Mouse (Mus musculus) midbrain, postnatal 0 days (tissue): ENCODE measurements around the gene Cant1. TPM values are rescaled to one million over a fixed set of nuclear protein-coding genes. Genes with fewer than 3 reads are reported as not detected.
A peak's percentile ranks its signal among the peaks of the same experiment; 100 is the strongest.

Source experiments
- ATAC-seq: fragments of 200-750 bp; cut with Nextera tagmentation; 2 replicates; pipeline ENCODE4 v1.8.0; 2017; ENCODE audit warnings: moderate number of reproducible peaks, mild to moderate bottlenecking, moderate TSS enrichment, moderate library complexity; ENCODE audit not compliant: low FRiP score
- DNase-seq: peaks from one replicate; pipeline ENCODE4 v3.0.0-alpha.2; 2015; ENCODE audit warnings: low spot score
- H3K27ac ChIP-seq: fragments of 300-500 bp; sonication (generic); 2 replicates; pipeline ENCODE4 v1.5.1; 2014; ENCODE audit warnings: low read depth, mild to moderate bottlenecking, low read length, mixed read lengths
- H3K27me3 ChIP-seq: fragments of 300-500 bp; sonication (generic); 2 replicates; pipeline ENCODE4 v1.6.1; 2014; ENCODE audit warnings: low read length, control low read depth, mixed read lengths; ENCODE audit not compliant: insufficient read depth
- H3K36me3 ChIP-seq: fragments of 300-500 bp; sonication (generic); 2 replicates; pipeline ENCODE4 v1.6.1; 2014; ENCODE audit warnings: low read length, control low read depth, mixed read lengths; ENCODE audit not compliant: insufficient read depth
- H3K4me1 ChIP-seq: fragments of 300-500 bp; sonication (generic); 2 replicates; pipeline ENCODE4 v1.6.1; 2014; ENCODE audit warnings: mild to moderate bottlenecking, control low read depth, antibody characterized with exemption, low read length, mixed read lengths; ENCODE audit not compliant: insufficient read depth
- H3K4me2 ChIP-seq: fragments of 300-500 bp; sonication (generic); 2 replicates; pipeline ENCODE4 v1.6.1; 2014; ENCODE audit warnings: low read depth, mild to moderate bottlenecking, low read length, mixed read lengths; ENCODE audit not compliant: poor library complexity, severe bottlenecking
- H3K4me3 ChIP-seq: fragments of 300-500 bp; sonication (generic); 2 replicates; pipeline ENCODE4 v1.5.1; 2014; ENCODE audit warnings: low read depth, mild to moderate bottlenecking, low read length, moderate library complexity
- H3K9ac ChIP-seq: fragments of 300-500 bp; sonication (generic); replicated peaks from 2 replicates; pipeline ENCODE4 v1.6.1; 2014; ENCODE audit warnings: mild to moderate bottlenecking, low read length, moderate library complexity, mixed read lengths; ENCODE audit not compliant: poor library complexity, severe bottlenecking
- H3K9me3 ChIP-seq: fragments of 300-500 bp; sonication (generic); 2 replicates; pipeline ENCODE4 v1.6.1; 2016; ENCODE audit warnings: low read length, control low read depth
- CTCF ChIP-seq: IDR thresholded peaks from 2 replicates; pipeline ENCODE4 v1.5.1; 2016; ENCODE audit warnings: antibody characterized with exemption, mild to moderate bottlenecking
- WGBS: fragments of 180-500 bp; shearing (Covaris S2); extraction: QIAGEN DNeasy Blood & Tissue Kit; methylation state at CpG from one replicate; pipeline ENCODE4 v1.1.7; 2014; 5-methylcytosine and 5-hydroxymethylcytosine counted together
- polyA plus RNA-seq: library from polyadenylated mRNA; unstranded; fragments of >200 nt; fragmentation: Nextera tagmentation; extraction: Ambion mirVana; gene quantifications from 2 replicates; pipeline ENCODE4 v1.2.1, GENCODE M21; 2015
- total RNA-seq: library from RNA; depleted of rRNA; stranded (reverse); fragments of >200 nt; gene quantifications from 2 replicates; pipeline ENCODE4 v1.2.3, GENCODE M21; 2014

Gene Cant1
- total and polyA plus RNA-seq, 2 experiments from 2014 or later = 30.0 to 51.5 TPM

GRCm38 (mm10) chr11:118445843-118446242, 27.0 kb upstream of the Cant1 start:
- 14% methylated on average over 3 of the region's 3 CpGs for WGBS
- 0 out of 2 replicates have a peak, but pooled peaks cover 5% of the 10 kb centered on the region for H3K27me3 ChIP-seq
- DNase-seq (peak; percentile 85), ATAC-seq (peak; percentile 48)
- peak; percentile 99 for TF ChIP-seq CTCF
- no peak overlapping the region for H3K4me2 ChIP-seq
- no peaks in the 10 kb centered on the region for H3K9me3 ChIP-seq
- no peak overlapping the region for H3K4me3 ChIP-seq
- H3K27ac ChIP-seq = no peak overlapping the region
- no peaks in the 10 kb centered on the region for H3K36me3 ChIP-seq
- no peak overlapping the region for H3K9ac ChIP-seq
- H3K4me1 ChIP-seq = no peaks in the 10 kb centered on the region

GRCm38 (mm10) chr11:118443201-118443970, 24.5 kb upstream of the Cant1 start:
- Histone ChIP-seq H3K36me3 (no peaks in the 10 kb centered on the region), H3K27ac (no peak overlapping the region), H3K4me1 (no peaks in the 10 kb centered on the region; the same call in 1 of the 2 replicates), H3K4me3 (no peak overlapping the region), H3K9me3 (no peaks in the 10 kb centered on the region), H3K27me3 (0 out of 2 replicates have a peak, but pooled peaks cover 5% of the 10 kb centered on the region), H3K4me2 (no peak overlapping the region), H3K9ac (no peak overlapping the region)
- WGBS = 36% methylated on average over 11 of the region's 11 CpGs
- DNase-seq (peak; percentile 71), ATAC-seq (no peak)
- peak; percentile 86 for TF ChIP-seq CTCF

- Histone ChIP-seq H3K9me3 (no peaks in the 10 kb centered on the region), H3K27ac (no peak overlapping the region), H3K4me3 (no peak overlapping the region), H3K27me3 (0 out of 2 replicates have a peak, but pooled peaks cover 5% of the 10 kb centered on the region), H3K4me2 (no peak overlapping the region), H3K4me1 (no peaks in the 10 kb centered on the region; the same call in 1 of the 2 replicates), H3K9ac (no peak overlapping the region), H3K36me3 (no peaks in the 10 kb centered on the region)
- DNase-seq (no peak), ATAC-seq (no peak)
- 59% methylated on average over 13 of the region's 13 CpGs for WGBS
- no peak for TF ChIP-seq CTCF
Measured at GRCm38 (mm10) chr11:118442691-118443090, 23.8 kb upstream of the Cant1 start.

- Histone ChIP-seq H3K4me1 (no peaks in the 10 kb centered on the region; the same call in 1 of the 2 replicates), H3K4me2 (no peak overlapping the region), H3K9ac (no peak overlapping the region), H3K4me3 (no peak overlapping the region), H3K27me3 (no peaks in the 10 kb centered on the region), H3K9me3 (no peaks in the 10 kb centered on the region), H3K27ac (peak overlapping the region; percentile 38; the same call in 1 of the 2 replicates), H3K36me3 (no peaks in the 10 kb centered on the region)
- ATAC-seq = peak; percentile 21; the same call in 1 of the 2 replicates
- 17% methylated on average over 11 of the region's 11 CpGs for WGBS
- DNase-seq = peak; percentile 62
- TF ChIP-seq CTCF = no peak
Measured at GRCm38 (mm10) chr11:118438665-118439414, 20.0 kb upstream of the Cant1 start.

GRCm38 (mm10) chr11:118436471-118436935, 17.6 kb upstream of the Cant1 start:
- Histone ChIP-seq H3K27ac (no peak overlapping the region), H3K4me3 (no peak overlapping the region), H3K9ac (no peak overlapping the region), H3K4me1 (no peaks in the 10 kb centered on the region; the same call in 1 of the 2 replicates), H3K27me3 (no peaks in the 10 kb centered on the region), H3K36me3 (no peaks in the 10 kb centered on the region), H3K9me3 (no peaks in the 10 kb centered on the region), H3K4me2 (no peak overlapping the region)
- 22% methylated on average over 6 of the region's 6 CpGs for WGBS
- DNase-seq = peak; percentile 87
- TF ChIP-seq CTCF = peak; percentile 69
- ATAC-seq = peak; percentile 78
